Comparison of ENCODE assay signal across 8 mouse cellular contexts in the genomic region with DNA sequence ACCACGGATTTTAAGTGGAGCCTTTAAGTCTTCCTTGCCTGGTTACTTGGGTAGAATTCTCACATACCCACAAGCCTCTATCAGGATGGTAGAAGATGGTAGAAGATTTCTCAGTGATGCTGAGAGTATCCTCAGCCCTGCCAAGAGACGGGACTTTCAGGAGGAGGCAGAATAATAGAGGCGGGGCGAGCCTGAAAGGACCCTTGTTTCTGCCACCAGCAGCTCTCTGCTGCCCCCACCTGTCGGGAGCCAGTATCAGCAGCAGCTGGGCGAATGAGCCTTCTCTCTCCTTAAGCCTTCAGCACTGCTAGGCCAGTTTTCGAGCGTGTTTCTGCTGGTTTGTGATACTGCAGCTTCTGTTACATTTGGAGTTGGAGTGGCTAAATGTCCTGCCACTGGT. TPM values are rescaled to one million over a fixed set of nuclear protein-coding genes. Genes with fewer than 3 reads are reported as not detected.
A peak's percentile ranks its signal among the peaks of the same experiment; 100 is the strongest.
DNase-seq lines count a peak whose midpoint lies in the region; ATAC-seq lines count a peak whose summit lies in the region.

No protein-coding gene starts in this region.

- no peaks in the 10 kb centered on the region for H3K36me3 ChIP-seq in liver, embryonic 12.5 days
- no peaks in the 10 kb centered on the region for H3K36me3 ChIP-seq in forebrain, embryonic 11.5 days (ENCODE audit: control insufficient read depth, insufficient read depth, low read length)
- no peaks in the 10 kb centered on the region for H3K36me3 ChIP-seq in limb, embryonic 11.5 days (ENCODE audit: control insufficient read depth, insufficient read depth, low read length)

- no peak overlapping the region for H3K9ac ChIP-seq in liver, embryonic 12.5 days
- 0 out of 2 replicates have a peak overlapping the region, but pooled peaks have one; percentile 4 for H3K9ac ChIP-seq in forebrain, embryonic 11.5 days (ENCODE audit: low read length)
- no peak overlapping the region for H3K9ac ChIP-seq in limb, embryonic 11.5 days (ENCODE audit: low read length)

- no peak overlapping the region for H3K4me3 ChIP-seq in liver, embryonic 12.5 days
- no peak overlapping the region for H3K4me3 ChIP-seq in forebrain, embryonic 11.5 days (ENCODE audit: low read depth, low read length)
- H3K4me3 ChIP-seq in limb, embryonic 11.5 days (ENCODE audit: low read depth, low read length) = no peak overlapping the region

- no peaks in the 10 kb centered on the region for H3K9me3 ChIP-seq in liver, embryonic 12.5 days (replicated peaks)
- H3K9me3 ChIP-seq in forebrain, embryonic 11.5 days (ENCODE audit: control insufficient read depth, low read length) = no peaks in the 10 kb centered on the region
- no peaks in the 10 kb centered on the region for H3K9me3 ChIP-seq in limb, embryonic 11.5 days (ENCODE audit: control insufficient read depth, low read length)

- no peak overlapping the region for H3K4me2 ChIP-seq in liver, embryonic 12.5 days
- no peak overlapping the region for H3K4me2 ChIP-seq in forebrain, embryonic 11.5 days (ENCODE audit: low read depth, low read length, severe bottlenecking)
- no peak overlapping the region for H3K4me2 ChIP-seq in limb, embryonic 11.5 days (ENCODE audit: low read depth, severe bottlenecking)

- no peak overlapping the region for H3K27ac ChIP-seq in liver, embryonic 12.5 days
- H3K27ac ChIP-seq in forebrain, embryonic 11.5 days (ENCODE audit: low read depth, low read length) = no peak overlapping the region
- no peak overlapping the region for H3K27ac ChIP-seq in limb, embryonic 11.5 days (replicated peaks; ENCODE audit: low read depth, low read length)

- DNase-seq in liver = peak; percentile 69
- peak; percentile 86 for DNase-seq in adrenal gland, postnatal 10 days
- DNase-seq in forebrain, embryonic 11.5 days (ENCODE audit: low spot score) = peak; percentile 90
- DNase-seq in limb, embryonic 11.5 days (ENCODE audit: low spot score) = peak; percentile 89
- DNase-seq in neural tube, embryonic 10.5 days (ENCODE audit: extremely low spot score, low spot score) = peak; percentile 82
- peak; percentile 76 for DNase-seq in thymus, postnatal 25 days

- ATAC-seq in liver, embryonic 12.5 days = no peak
- ATAC-seq in forebrain, embryonic 11.5 days (replicated peaks; ENCODE audit: low FRiP score) = peak; percentile 71
- ATAC-seq in inflammation-experienced regulatory T-cells, adult 6 months = peak; percentile 73
- no peak for ATAC-seq in limb, embryonic 11.5 days (ENCODE audit: insufficient number of reproducible peaks, low FRiP score, low TSS enrichment, low read depth)

- no peaks in the 10 kb centered on the region for H3K4me1 ChIP-seq in liver, embryonic 12.5 days
- H3K4me1 ChIP-seq in forebrain, embryonic 11.5 days (replicated peaks; ENCODE audit: control insufficient read depth, insufficient read depth, low read length) = no peaks in the 10 kb centered on the region
- H3K4me1 ChIP-seq in limb, embryonic 11.5 days (ENCODE audit: control insufficient read depth, insufficient read depth, low read length) = no peaks in the 10 kb centered on the region

- peaks cover 34% of the 10 kb centered on the region for H3K27me3 ChIP-seq in liver, embryonic 12.5 days (replicated peaks)
- no peaks in the 10 kb centered on the region for H3K27me3 ChIP-seq in forebrain, embryonic 11.5 days (ENCODE audit: control insufficient read depth, insufficient read depth, low read length)
- H3K27me3 ChIP-seq in limb, embryonic 11.5 days (ENCODE audit: control insufficient read depth, insufficient read depth, low read length) = no peaks in the 10 kb centered on the region

- WGBS in liver, embryonic 12.5 days (ENCODE audit: insufficient replicate concordance) = 8% methylated on average over 8 of the region's 8 CpGs
- 9% methylated on average over 8 of the region's 8 CpGs for WGBS in forebrain, embryonic 11.5 days
- WGBS in limb, embryonic 11.5 days = 7% methylated on average over 8 of the region's 8 CpGs

RNA-seq across cellular contexts. Expression of a gene that starts 3.5 kb away (rescaled TPM):
- not detected in 2 replicates for polyA plus RNA-seq in liver, embryonic 12.5 days (2016; fragmentation: Nextera tagmentation; extraction: Ambion mirVana)
- 100 to 1,000 TPM; 750 to 928 TPM for total RNA-seq in adrenal gland, postnatal 10 days (2021)
- 0.07 TPM in 1 of 2 replicates, not detected in the other for polyA plus RNA-seq in forebrain, embryonic 11.5 days (2014; fragmentation: Nextera tagmentation; extraction: Ambion mirVana)
- polyA plus RNA-seq in inflammation-experienced regulatory T-cells, adult 6 months (2017; shearing (Covaris generic)) = under 1 TPM in 1 of 3 experiments, not detected in 2; 0.79 TPM
- polyA plus RNA-seq in limb, embryonic 11.5 days (2014; fragmentation: Nextera tagmentation; extraction: Ambion mirVana) = not detected in 2 replicates

RNA-seq across cellular contexts. Expression of a gene that starts 13.6 kb away (rescaled TPM):
- polyA plus RNA-seq in liver, embryonic 12.5 days (2016; fragmentation: Nextera tagmentation; extraction: Ambion mirVana) = 1.4 and 1.7 TPM in 2 replicates
- total RNA-seq in adrenal gland, postnatal 10 days (2021) = 1 to 10 TPM; 4.9 to 5.7 TPM
- polyA plus RNA-seq in forebrain, embryonic 11.5 days (2014; fragmentation: Nextera tagmentation; extraction: Ambion mirVana) = 7.3 and 8.7 TPM in 2 replicates
- polyA plus RNA-seq in inflammation-experienced regulatory T-cells, adult 6 months (2017; shearing (Covaris generic)) = under 1 TPM; 0.20 to 0.55 (median 0.31) TPM
- polyA plus RNA-seq in limb, embryonic 11.5 days (2014; fragmentation: Nextera tagmentation; extraction: Ambion mirVana) = 6.1 and 6.3 TPM in 2 replicates

RNA-seq across cellular contexts. Expression of a gene that starts 13.8 kb away (rescaled TPM):
- 1.3 TPM in 2 replicates for polyA plus RNA-seq in liver, embryonic 12.5 days (2016; fragmentation: Nextera tagmentation; extraction: Ambion mirVana)
- total RNA-seq in adrenal gland, postnatal 10 days (2021) = 10 to 100 TPM; 41.0 to 47.0 TPM
- polyA plus RNA-seq in forebrain, embryonic 11.5 days (2014; fragmentation: Nextera tagmentation; extraction: Ambion mirVana) = 7.6 and 8.7 TPM in 2 replicates
- 1 to 10 TPM; 2.1 to 5.1 (median 3.1) TPM for polyA plus RNA-seq in inflammation-experienced regulatory T-cells, adult 6 months (2017; shearing (Covaris generic))
- polyA plus RNA-seq in limb, embryonic 11.5 days (2014; fragmentation: Nextera tagmentation; extraction: Ambion mirVana) = 9.7 and 14.9 TPM in 2 replicates

RNA-seq across cellular contexts. Expression of a gene that starts 13.8 kb away (rescaled TPM):
- polyA plus RNA-seq in liver, embryonic 12.5 days (2016; fragmentation: Nextera tagmentation; extraction: Ambion mirVana) = 0.07 and 0.11 TPM in 2 replicates
- 1 to 10 TPM; 1.5 to 2.5 TPM for total RNA-seq in adrenal gland, postnatal 10 days (2021)
- polyA plus RNA-seq in forebrain, embryonic 11.5 days (2014; fragmentation: Nextera tagmentation; extraction: Ambion mirVana) = 0.21 and 0.37 TPM in 2 replicates
- polyA plus RNA-seq in inflammation-experienced regulatory T-cells, adult 6 months (2017; shearing (Covaris generic)) = under 1 TPM in 1 of 3 experiments, not detected in 2; 0.25 TPM
- polyA plus RNA-seq in limb, embryonic 11.5 days (2014; fragmentation: Nextera tagmentation; extraction: Ambion mirVana) = 0.07 TPM in 1 of 2 replicates, not detected in the other

Comparison
In these comparisons a context has a peak if more than half of its experiments do, and no peak if none do; other contexts are left out.
1. ATAC-seq: peak in forebrain, embryonic 11.5 days (single experiment) and inflammation-experienced regulatory T-cells, adult 6 months (single experiment); none in liver, embryonic 12.5 days (single experiment) and limb, embryonic 11.5 days (single experiment).
2. Peak in every context shown above with its lines, with median percentiles within 50 percentile points of each other: DNase-seq.